Mouse (Mus musculus): ENCODE results near the gene Kcnc4.

GRCm38 (mm10) chr3:107437666-107438065 lies 21.7 kb downstream of the Kcnc4 start:
- TF ChIP-seq CTCF (conservative IDR thresholded peaks at IDR 0.05; ENCODE audit: low read length) (no peak), POU5F1 (IDR thresholded peaks at IDR 0.05; ENCODE audit: borderline replicate concordance, low read length) (no peak)
